Mouse (Mus musculus) T-helper 17 cell (primary cell): ENCODE measurements at regions not wholly inside any gene's neighbourhood (a gene's known extent, or its start where the extent isn't known, plus 50 kb on each side); places are given as distances from the start of the nearest gene placed in this dataset.

Experiments
- in situ Hi-C, 2 experiments: fragments of 300-600 bp; cut with MboI, MseI; formaldehyde crosslinking; loops; 1 replicate in 1 of 2; 2 replicates in 1 of 2; pipeline ENCODE4 v1.15.1; 2025; ENCODE audit warnings: high pct_unique_total_duplicates in 2 of 2

DNA sequence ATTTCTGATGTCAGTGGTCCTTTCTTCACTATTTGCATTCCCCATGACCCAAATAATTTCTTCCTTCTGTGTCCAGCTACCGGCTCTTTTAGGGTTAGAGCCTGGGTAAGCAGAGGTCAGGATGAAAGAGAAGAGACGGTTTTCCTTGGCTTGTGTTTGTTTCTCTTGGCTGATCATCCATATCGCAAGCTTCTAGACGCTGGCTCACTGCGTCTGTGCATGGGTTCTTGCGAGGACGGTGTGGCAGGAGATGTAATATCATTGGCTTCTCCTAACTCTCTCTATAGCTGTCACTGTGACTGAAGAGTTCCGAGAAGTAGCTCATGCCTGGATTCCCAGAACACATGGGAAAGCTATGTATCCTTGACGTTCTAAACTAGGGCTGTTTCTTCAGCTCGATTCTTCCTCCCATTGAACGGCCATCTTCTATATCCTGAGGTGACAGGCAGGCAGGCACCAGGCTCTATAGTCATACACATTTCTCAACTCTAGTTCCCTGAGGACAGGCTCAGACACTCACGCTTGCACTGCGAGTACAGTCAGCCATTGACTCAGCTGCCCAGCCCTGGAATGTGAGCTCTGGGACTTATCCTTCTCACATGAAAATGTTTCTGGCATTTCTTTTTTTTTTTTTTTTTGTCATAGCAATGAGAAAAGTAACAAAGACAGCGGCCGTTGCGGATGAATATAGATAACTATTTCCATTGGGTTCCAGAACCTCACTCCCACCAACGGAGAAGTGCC lies 85.0 kb downstream of the Bach1 start:
- in situ Hi-C loops, result no loop called here

- in situ Hi-C loops, result no loop called here
These were observed 85.8 kb downstream of the Bach1 start for GRCm38 (mm10) chr16:87784405-87784994.

DNA sequence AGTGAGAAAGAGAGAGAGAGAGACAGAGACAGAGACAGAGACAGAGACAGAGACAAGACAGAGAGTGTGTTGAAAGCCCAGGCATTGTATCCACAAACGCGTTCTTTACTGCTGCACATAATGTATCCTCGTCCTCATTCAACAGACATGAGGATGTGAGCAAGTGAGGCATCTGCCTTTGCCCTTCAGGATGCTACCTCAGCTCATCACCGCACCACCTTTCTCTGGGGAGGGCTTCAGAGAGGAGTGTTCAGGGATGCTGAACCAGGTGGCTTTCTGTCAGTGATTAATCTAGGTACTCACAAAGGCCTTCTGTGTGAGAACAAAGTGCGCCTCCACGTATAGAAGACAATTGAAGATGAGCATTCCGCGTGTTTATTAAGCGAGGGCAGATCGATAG lies 90.8 kb downstream of the Bach1 start:
- in situ Hi-C loops, result no loop called here

GRCm38 (mm10) chr16:87789957-87790356 lies 91.2 kb downstream of the Bach1 start:
- in situ Hi-C loops, result no loop called here

GRCm38 (mm10) chr16:87796514-87797248 lies 97.9 kb downstream of the Bach1 start:
- in situ Hi-C loops, result no loop called here

- in situ Hi-C loops, result no loop called here
These were observed 103.6 kb downstream of the Bach1 start for GRCm38 (mm10) chr16:87802317-87802716.

DNA sequence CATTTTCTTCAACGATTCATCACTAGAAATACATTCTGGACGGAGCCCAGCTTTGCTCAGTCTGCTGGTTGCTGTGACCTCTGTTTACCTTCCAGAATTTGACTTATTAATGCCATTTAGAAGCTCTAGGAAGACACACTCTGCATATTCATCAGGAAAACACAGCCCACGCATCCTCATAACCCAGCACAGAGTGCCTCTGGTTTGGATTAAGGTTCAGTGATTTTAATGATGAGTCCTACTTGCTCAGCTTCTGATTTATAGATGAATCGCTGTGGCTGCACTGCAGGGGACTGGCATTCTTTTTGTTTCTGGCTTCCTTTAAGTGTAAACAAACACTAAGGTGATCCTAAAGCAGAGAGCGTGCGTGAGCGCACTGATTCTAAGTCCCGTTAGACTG lies 118.8 kb downstream of the Bach1 start:
- in situ Hi-C loops, result no loop called here

- in situ Hi-C loops, result no loop called here
These were observed 135.6 kb downstream of the Bach1 start for GRCm38 (mm10) chr16:87834296-87834695.

GRCm38 (mm10) chr16:87840949-87841546 lies 142.3 kb downstream of the Bach1 start:
- in situ Hi-C loops, result loop anchor here (5.0 to 10.0 kb wide), 2 partner anchors 361 to 1924 kb away; no protein-coding TSS in a partner anchor
